Mouse (Mus musculus): Measurements from ENCODE around the gene Olfr1410. TPM values are rescaled to one million over a fixed set of nuclear protein-coding genes. Genes with fewer than 3 reads are reported as not detected.

Gene Olfr1410
- total RNA-seq (2023): not detected

GRCm38 (mm10) chr1:92605482-92605881, at the start of gene Olfr1410:
TSS of gene Olfr1410 (plus strand) at chr1:92605782.

DNA sequence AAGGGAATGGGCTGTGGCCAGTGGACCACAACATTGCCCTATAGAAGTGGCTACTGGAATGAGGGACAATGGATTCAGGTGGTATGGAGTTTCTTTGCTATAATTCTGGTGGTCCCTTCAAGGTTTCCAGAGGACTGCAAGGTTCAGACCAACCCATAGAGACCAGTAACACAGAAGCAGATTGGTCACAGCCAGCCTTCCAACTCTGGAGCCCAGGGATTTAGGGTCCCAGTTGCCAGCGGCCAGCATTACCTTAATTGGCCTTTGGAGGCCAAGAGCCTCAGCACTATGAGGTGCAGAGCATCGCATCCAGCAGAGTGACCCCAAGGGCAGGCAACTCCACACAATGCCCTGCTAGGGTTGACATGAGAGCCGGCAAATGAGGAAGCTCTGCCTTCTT, 34.6 kb upstream of the Olfr1410 start, which contains the start of gene Olfr1413:
Gene Olfr1413, plus strand, starts transcription at position 301 of the 400 bp plus-strand sequence.

GRCm38 (mm10) chr1:92585479-92585878, 20.1 kb upstream of the Olfr1410 start, which contains the start of gene Olfr1412:
TSS of gene Olfr1412 (plus strand) at chr1:92585779.

GRCm38 (mm10) chr1:92594111-92594510, 11.5 kb upstream of the Olfr1410 start, which contains the start of gene Olfr1411:
TSS of gene Olfr1411 (plus strand) at chr1:92594411.

DNA sequence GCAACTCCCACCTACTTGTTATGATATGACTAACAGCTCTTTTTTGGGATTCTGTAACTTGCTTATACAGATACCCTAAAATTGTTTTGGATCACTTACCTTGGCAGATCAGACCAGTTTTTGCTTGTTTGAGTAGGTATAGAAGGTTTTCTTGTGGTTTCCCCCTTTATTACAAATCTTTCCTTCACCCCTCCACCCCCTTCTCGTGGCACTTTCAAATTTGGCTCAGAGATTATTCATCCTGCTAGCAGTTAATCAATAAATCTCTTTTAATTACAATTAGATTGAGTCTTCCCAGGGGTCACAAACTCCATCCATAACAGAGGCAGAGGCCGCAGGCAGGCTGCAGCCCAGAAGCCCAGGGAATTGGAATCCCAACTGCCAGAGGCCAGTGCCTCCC, 11.9 kb downstream of the Olfr1410 start, which contains the start of gene Olfr12:
Gene Olfr12, plus strand, starts transcription at position 301 of the 400 bp plus-strand sequence.

DNA sequence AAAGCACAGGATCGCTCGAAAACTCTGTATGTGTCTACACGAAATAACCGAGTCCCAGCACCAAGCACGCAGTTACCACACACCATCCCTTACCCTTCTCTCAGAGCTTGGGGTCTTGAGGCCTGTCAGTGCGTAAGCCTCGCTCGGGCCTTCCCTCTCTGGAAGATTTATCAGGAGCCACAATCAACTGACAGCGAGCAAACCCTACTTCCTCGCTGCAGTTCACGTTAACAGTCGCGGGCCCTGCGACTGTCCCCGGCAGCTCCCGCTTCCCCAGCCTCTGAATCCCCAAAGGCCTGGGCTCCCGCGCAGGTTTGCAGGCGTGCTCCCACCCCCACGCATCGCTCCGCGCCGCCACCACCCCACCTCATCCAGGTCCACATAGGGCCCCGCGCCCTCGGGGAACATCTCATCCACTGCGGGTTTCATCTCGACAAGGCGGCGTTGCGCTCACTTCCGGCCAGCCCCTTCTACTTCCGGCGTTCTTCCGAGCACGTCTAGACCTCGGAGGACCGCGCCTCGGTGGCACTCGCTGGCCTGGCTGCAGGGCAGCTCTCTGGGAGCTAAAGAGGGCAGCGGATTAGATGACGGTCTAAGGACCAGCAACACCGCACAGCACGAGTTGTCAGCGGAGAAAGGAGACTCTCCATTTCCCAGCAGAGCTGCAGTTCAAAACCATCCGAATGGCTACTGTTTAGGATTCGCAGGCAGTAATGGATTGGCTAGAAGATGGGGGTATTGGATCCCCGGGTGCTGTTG, 36.1 kb downstream of the Olfr1410 start, which contains the start of gene Cops9:
Gene Cops9, minus strand, starts transcription at position 472 of the 759 bp plus-strand sequence.

GRCm38 (mm10) chr1:92648673-92649072, 43.1 kb downstream of the Olfr1410 start, which contains the start of gene Otos:
TSS of gene Otos (minus strand) at chr1:92648841.

Other genes starting within 250 kb of the Olfr1410 start
- gene Ndufa10, start 131.9 kb upstream of the Olfr1410 start, total RNA-seq (2023): 137 TPM
- not detected for gene Olfr1416, start 120.7 kb upstream of the Olfr1410 start, total RNA-seq (2023)
- not detected for gene Olfr1415, start 109.7 kb upstream of the Olfr1410 start, total RNA-seq (2023)
- gene Olfr1414, start 87.1 kb upstream of the Olfr1410 start, total RNA-seq (2023): not detected
- gene Olfr1413, start 34.5 kb upstream of the Olfr1410 start, total RNA-seq (2023): not detected
- gene Olfr1412, start 20.0 kb upstream of the Olfr1410 start, total RNA-seq (2023): not detected
- gene Olfr1411, start 11.4 kb upstream of the Olfr1410 start, total RNA-seq (2023): not detected
- not detected for gene Olfr12, start 12.0 kb downstream of the Olfr1410 start, total RNA-seq (2023)
- gene Cops9, start 36.2 kb downstream of the Olfr1410 start, total RNA-seq (2023): 98.9 TPM
- 0.59 TPM for gene Otos, start 43.1 kb downstream of the Olfr1410 start, total RNA-seq (2023)
- gene Gpc1, start 225.9 kb downstream of the Olfr1410 start, total RNA-seq (2023): 4.6 TPM